Mouse (Mus musculus): ENCODE results near the gene Bin2.

GRCm38 (mm10) chr15:100705376-100705775 is 36.0 kb upstream of the Bin2 start:
- TF ChIP-seq POLR2A (IDR thresholded peaks at IDR 0.05; ENCODE audit: borderline replicate concordance, low read depth, low read length) = no peak
- TF ChIP-seq CTCF (IDR thresholded peaks at IDR 0.05; ENCODE audit: low read depth, low read length) = no peak
